Mouse (Mus musculus) adrenal gland, postnatal 4 days (tissue): ENCODE data around the gene Igf1r. TPM values are rescaled to one million over a fixed set of nuclear protein-coding genes. Genes with fewer than 3 reads are reported as not detected.

ENCODE experiments used
- DNase-seq, 2 experiments: peaks; one replicate each; pipeline ENCODE4 v3.0.0; 2021 to 2022; ENCODE audit warnings: low spot score in 2 of 2, mixed read lengths in 2 of 2
- total RNA-seq, 2 experiments: library from RNA; stranded (reverse); gene quantifications; 2 replicates each; pipeline ENCODE4 v1.2.3; 2021

Gene Igf1r
- total RNA-seq, 2 experiments from 2014 or later = 71.9 to 75.8 TPM

GRCm38 (mm10) chr7:68048532-68048931, 95.9 kb downstream of the Igf1r start:
- no peak for DNase-seq

- no peak for DNase-seq
These were observed 96.4 kb downstream of the Igf1r start for GRCm38 (mm10) chr7:68049048-68049447.

- no peak for DNase-seq
These were observed 100.5 kb downstream of the Igf1r start for GRCm38 (mm10) chr7:68053002-68053624.

- DNase-seq = no peak
These were observed 101.9 kb downstream of the Igf1r start for GRCm38 (mm10) chr7:68054498-68054897.

- DNase-seq = no peak
These were observed 102.3 kb downstream of the Igf1r start for GRCm38 (mm10) chr7:68054956-68055355.

- DNase-seq = no peak
These were observed 104.4 kb downstream of the Igf1r start for GRCm38 (mm10) chr7:68057010-68057409.

GRCm38 (mm10) chr7:68059690-68060089, 107.1 kb downstream of the Igf1r start:
- no peak for DNase-seq

GRCm38 (mm10) chr7:68061434-68061833, 108.8 kb downstream of the Igf1r start:
- no peak for DNase-seq

- no peak for DNase-seq
These were observed 109.7 kb downstream of the Igf1r start for GRCm38 (mm10) chr7:68062170-68062848.

GRCm38 (mm10) chr7:68062849-68063208, 110.2 kb downstream of the Igf1r start:
- DNase-seq = no peak

GRCm38 (mm10) chr7:68063711-68064110, 111.1 kb downstream of the Igf1r start:
- DNase-seq = no peak

GRCm38 (mm10) chr7:68064120-68064519, 111.5 kb downstream of the Igf1r start:
- DNase-seq = no peak

- no peak for DNase-seq
These were observed 112.2 kb downstream of the Igf1r start for GRCm38 (mm10) chr7:68064647-68065362.

- no peak for DNase-seq
These were observed 113.3 kb downstream of the Igf1r start for GRCm38 (mm10) chr7:68065904-68066303.

GRCm38 (mm10) chr7:68067321-68067720, 114.7 kb downstream of the Igf1r start:
- DNase-seq = no peak

- DNase-seq = no peak
These were observed 116.7 kb downstream of the Igf1r start for GRCm38 (mm10) chr7:68069324-68069723.

- DNase-seq = no peak
These were observed 117.4 kb downstream of the Igf1r start for GRCm38 (mm10) chr7:68070030-68070429.

GRCm38 (mm10) chr7:68070626-68071025, 118.0 kb downstream of the Igf1r start:
- peak in 1 of 2 experiments; percentile 35 for DNase-seq

GRCm38 (mm10) chr7:68071050-68071449, 118.4 kb downstream of the Igf1r start:
- no peak for DNase-seq

GRCm38 (mm10) chr7:68071749-68072148, 119.1 kb downstream of the Igf1r start:
- DNase-seq = no peak

GRCm38 (mm10) chr7:68072524-68073459, 120.2 kb downstream of the Igf1r start:
- no peak for DNase-seq
